Mouse (Mus musculus) G1E-ER4 (cell line): ENCODE data around the gene Rapgef4. TPM values are rescaled to one million over a fixed set of nuclear protein-coding genes. Genes with fewer than 3 reads are reported as not detected.

ENCODE experiments used
- GATA1 ChIP-seq: IDR thresholded peaks from one replicate; pipeline ENCODE4 v1.8.0; 2012; ENCODE audit warnings: low read length, inconsistent platforms
- polyA plus RNA-seq: library from polyadenylated mRNA; stranded (reverse); fragments of >175 nt; gene quantifications from 2 replicates; pipeline ENCODE4 v1.2.3, GENCODE M21; 2012

Rapgef4 gene
- polyA plus RNA-seq, 1 experiment = not detected

- no peak for TF ChIP-seq GATA1
Observed at GRCm38 (mm10) chr2:72110404-72110803, 129.4 kb downstream of the Rapgef4 start.

- no peak for TF ChIP-seq GATA1
Observed at GRCm38 (mm10) chr2:72113716-72114115, 132.7 kb downstream of the Rapgef4 start.

- no peak for TF ChIP-seq GATA1
Observed at GRCm38 (mm10) chr2:72114148-72114559, 133.1 kb downstream of the Rapgef4 start.

GRCm38 (mm10) chr2:72116103-72116502 lies 135.1 kb downstream of the Rapgef4 start:
- no peak for TF ChIP-seq GATA1

GRCm38 (mm10) chr2:72116698-72117097 lies 135.7 kb downstream of the Rapgef4 start:
- no peak for TF ChIP-seq GATA1

- no peak for TF ChIP-seq GATA1
Observed at GRCm38 (mm10) chr2:72117138-72118011, 136.3 kb downstream of the Rapgef4 start.

GRCm38 (mm10) chr2:72120211-72120610 lies 139.2 kb downstream of the Rapgef4 start:
- no peak for TF ChIP-seq GATA1

- no peak for TF ChIP-seq GATA1
Observed at GRCm38 (mm10) chr2:72122410-72123223, 141.6 kb downstream of the Rapgef4 start.

- TF ChIP-seq GATA1 = no peak
Observed at GRCm38 (mm10) chr2:72123851-72124250, 142.8 kb downstream of the Rapgef4 start.

- TF ChIP-seq GATA1 = no peak
Observed at GRCm38 (mm10) chr2:72125786-72126185, 144.7 kb downstream of the Rapgef4 start.

GRCm38 (mm10) chr2:72126411-72126810 lies 145.4 kb downstream of the Rapgef4 start:
- no peak for TF ChIP-seq GATA1

GRCm38 (mm10) chr2:72129612-72130311 lies 148.7 kb downstream of the Rapgef4 start:
- no peak for TF ChIP-seq GATA1

GRCm38 (mm10) chr2:72132222-72132621 lies 151.2 kb downstream of the Rapgef4 start:
- no peak for TF ChIP-seq GATA1

- no peak for TF ChIP-seq GATA1
Observed at GRCm38 (mm10) chr2:72136045-72136444, 155.0 kb downstream of the Rapgef4 start.

GRCm38 (mm10) chr2:72136486-72137264 lies 155.6 kb downstream of the Rapgef4 start:
- no peak for TF ChIP-seq GATA1
